Mouse (Mus musculus) cerebellum, postnatal 14 days (tissue): ENCODE data around the gene E030030I06Rik.
"Not testable (repeated sequence)": the region's sequence is repeated elsewhere in the genome, so short reads cannot be mapped to it uniquely, and the experiment has no call there.

Experiments used
- DNase-seq, 2 experiments: peaks; one replicate each; pipeline ENCODE4 v3.0.0; 2021; ENCODE audit warnings: mixed read lengths in 2 of 2

Gene E030030I06Rik

DNA sequence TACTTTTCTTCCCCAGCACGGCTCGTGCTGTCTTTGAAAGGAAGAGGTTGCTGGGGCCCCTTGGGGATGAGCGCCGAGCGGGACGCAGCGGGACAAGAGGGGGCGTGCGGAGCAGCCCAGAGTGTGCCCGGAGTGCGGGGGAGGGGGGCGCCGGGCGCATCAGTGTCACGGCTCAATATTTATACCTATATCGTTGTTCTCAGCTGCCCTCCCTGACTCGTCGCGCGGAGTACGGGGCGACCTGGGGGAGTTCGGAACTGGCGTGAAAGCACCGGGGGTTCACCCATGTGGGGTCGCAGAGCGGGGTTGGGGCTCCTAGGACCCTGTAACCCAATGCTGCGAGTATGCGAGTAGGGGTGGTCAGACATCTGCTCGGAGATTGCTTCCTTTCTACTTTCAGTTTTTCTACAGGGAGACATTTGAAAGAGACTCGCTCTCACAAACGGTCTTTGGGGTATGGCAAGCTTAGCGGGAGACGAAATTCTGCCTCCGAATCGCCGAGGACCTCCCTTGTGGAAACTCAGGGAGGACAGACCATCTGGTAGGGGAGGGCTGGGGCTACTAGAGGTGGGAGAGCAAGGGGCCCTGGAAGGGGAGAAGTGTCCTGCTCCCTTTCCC, at the start of gene E030030I06Rik:
Gene E030030I06Rik, minus strand, starts transcription at position 198 of the 618 bp plus-strand sequence.
- peak; percentile 22 to 38 for DNase-seq

GRCm38 (mm10) chr10:22191035-22191434, 42.0 kb upstream of the E030030I06Rik start:
- not testable (repeated sequence) for DNase-seq

DNA sequence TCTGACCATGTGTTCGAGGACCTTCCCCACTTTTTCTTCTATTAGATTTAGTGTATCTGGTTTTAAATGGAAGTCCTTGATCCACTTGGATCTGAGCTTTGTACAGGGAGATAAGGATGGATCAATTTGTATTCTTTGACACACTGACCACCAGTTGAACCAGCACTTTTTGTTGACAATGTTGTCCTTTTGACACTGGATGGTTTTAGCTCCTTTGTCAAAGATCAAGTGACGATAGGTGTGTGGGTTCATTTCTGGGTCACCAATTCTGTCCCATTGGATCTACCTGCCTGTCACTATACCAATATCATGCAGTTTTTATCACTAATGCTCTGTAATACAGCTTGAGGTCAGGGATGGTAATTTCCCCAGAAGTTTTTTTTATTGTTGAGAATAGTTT, 27.4 kb upstream of the E030030I06Rik start:
- DNase-seq: not testable (repeated sequence)

- not testable (repeated sequence) for DNase-seq
Observed at GRCm38 (mm10) chr10:22174190-22174487, 25.1 kb upstream of the E030030I06Rik start.

GRCm38 (mm10) chr10:22173335-22174189, 24.5 kb upstream of the E030030I06Rik start:
- not testable (repeated sequence) for DNase-seq

DNA sequence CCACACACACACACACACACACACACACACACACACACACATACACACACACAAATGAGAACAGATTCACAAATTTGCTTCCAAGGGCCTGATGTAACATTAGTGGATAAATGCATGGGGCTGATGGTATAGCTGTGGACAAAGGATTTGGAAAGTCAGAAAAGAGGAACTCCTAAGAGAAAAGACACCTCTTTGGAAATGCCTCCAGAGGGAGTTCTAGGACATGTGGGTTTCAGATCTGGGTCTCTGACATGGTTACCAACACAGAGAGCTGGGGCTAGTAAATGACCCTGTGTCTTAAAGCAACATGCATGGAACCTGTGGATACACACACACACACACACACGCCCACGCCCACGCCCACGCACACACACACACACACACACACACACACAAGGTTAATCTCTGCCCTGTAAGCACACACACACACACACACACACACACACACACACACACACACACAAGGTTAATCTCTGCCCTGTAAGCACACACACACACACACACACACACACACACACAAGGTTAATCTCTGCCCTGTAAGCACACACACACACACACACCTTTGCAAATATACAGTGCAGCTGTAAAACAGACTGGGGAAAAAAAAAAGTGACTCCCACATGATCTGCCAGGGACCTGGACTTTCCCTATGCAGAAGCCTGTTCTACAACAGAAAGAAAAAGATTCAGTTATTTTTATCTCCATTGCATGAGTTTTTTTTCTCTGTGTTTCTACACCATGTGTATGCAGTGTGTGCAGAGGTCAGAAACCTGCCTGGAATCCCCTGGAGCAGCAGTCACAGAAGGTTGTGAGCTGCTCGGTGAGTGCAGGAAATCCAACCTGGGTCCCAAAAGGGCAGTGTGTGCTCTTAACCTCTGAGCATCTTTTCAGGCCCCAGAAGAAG, 23.6 kb upstream of the E030030I06Rik start:
- not testable (repeated sequence) for DNase-seq

GRCm38 (mm10) chr10:22169116-22169515, 20.0 kb upstream of the E030030I06Rik start:
- not testable (repeated sequence) for DNase-seq

GRCm38 (mm10) chr10:22167061-22167460, 18.0 kb upstream of the E030030I06Rik start:
- DNase-seq: not testable (repeated sequence)

- DNase-seq: not testable (repeated sequence)
Observed at GRCm38 (mm10) chr10:22166025-22166424, 17.0 kb upstream of the E030030I06Rik start.

DNA sequence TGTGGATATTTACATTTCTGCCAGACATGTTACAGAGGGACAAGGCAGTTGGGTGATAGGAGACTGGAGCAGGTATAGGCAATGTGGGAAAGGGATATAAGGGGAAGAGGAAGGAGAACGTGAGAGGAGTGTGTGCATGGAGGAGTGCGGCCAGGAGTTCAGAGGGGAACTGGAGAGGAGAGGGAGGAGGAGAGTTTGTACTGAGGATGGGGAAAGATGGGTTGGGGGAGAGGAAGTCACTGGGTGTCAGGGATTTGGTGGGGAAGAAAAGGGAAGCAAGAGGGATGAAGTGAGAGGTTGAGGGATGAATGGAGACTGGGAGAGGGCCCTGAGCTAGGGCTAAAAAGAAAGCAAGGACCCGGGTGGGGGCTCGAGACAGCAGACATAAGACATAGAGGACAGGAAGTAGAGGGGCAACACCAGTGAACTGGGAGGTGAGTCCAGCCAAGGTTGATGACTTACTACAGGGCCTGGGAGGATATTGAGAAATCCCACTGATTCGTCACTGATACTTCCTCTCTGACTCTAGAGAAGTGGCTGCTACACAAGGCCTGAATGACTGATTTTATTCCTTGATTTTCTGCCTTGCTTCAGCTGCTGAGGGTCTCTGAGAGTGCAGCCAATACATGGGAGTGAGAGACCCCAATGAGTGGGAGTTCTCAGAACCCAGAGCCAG, 16.4 kb upstream of the E030030I06Rik start:
- DNase-seq: not testable (repeated sequence)

- DNase-seq: peak; percentile 82 to 87
Observed at GRCm38 (mm10) chr10:22163705-22164583, 14.9 kb upstream of the E030030I06Rik start.

DNA sequence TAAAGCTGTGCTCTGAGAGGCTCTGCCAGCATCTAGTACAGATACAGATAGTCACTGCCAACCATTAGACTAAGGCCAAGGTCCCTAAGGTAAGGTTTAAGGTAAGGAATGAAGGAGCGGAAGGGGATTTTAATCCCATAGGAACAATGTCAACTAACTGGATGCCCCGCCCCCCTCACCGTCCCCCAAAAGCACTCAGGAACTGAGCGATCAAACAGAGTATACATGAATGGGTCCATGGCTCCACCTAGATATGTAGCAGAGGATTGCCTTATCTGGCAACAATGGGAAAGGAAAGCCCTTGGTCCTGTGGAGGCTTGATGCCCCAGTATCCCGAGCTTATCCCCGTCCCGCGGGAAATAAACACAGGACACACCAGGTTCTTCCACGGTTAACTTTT, 14.2 kb upstream of the E030030I06Rik start:
- DNase-seq: not testable (repeated sequence)

DNA sequence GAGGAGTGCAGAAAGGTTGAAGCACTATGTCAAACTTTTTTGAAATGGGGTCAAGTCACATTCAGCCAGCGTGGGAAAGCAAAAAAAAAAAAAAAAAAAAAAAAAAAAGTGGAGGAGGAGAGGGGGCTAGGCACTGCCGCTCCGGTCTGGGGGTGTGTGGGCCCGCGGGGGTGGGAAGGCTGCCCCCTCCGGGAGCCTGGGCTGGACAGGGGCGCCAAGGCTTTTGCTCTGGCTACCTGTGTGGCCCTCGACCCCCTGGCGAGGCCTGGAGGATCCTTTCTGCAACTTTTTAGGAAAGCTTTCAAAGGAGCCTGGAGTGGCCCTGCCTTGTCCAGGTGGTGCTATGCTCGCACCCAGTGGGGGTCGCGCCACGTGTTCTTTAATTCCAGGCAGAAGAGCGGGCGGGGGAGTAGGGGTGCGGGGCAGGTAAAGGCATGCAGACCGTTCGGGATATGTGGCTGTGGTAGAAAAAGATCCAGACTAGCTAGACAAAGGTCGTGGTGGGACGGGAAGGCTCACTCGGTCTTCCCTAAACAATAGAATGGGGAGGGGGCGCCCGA, 10.6 kb upstream of the E030030I06Rik start:
- DNase-seq: no peak

DNA sequence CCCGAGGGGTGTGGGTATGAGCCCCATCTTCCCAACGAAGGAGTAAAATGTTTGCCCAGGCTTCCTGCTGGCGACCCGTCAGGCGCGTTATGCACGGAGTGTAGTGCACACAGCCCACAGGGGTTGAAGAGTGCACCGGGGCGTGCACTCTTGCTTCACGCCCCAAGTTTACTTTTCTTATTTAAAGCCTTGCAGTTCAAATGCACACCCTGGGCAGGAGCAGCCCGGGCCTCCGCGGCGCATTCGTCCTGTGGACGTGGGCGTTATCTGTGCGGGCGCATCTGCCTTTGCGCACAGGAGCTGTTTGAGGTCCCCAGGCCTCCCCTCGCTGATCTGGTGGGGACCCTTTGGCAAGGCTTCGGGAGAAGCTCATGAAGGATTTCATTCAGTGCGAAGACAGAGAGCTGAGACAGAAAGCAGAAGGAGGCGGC, 10.1 kb upstream of the E030030I06Rik start:
- no peak for DNase-seq

DNA sequence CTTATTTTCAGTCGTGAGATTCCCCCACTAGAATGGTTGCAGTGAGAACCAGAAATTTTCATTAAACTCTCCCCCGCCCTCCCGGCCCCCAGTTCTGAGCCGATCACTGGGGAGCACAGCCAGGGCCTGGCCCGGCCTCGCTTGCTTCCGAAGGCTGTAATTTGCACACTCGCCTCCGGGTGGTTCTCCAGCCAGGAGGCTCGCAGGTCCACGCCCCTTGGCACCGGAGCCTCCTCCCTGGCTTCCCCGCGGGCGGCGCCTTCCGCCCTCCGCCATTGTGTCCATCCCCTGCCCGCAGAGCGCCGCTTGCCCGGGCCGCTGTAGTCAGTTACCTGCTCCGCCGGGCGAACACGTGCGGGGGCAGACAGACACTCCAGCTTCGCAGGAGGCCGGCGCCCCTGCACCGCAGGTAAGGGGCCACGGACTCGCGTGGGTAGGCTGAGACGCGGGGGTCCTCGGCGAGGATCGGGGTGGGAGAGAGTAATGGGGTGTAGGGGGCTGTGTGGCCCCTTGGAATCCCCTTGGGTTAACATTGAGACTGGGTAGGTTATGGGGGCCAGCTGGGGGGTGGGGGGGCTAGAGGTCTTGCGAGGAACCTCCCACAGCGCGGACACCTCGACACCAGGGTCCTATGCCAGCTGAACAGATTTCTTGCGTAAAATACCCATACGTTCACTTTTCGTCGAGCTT, 9.4 kb upstream of the E030030I06Rik start, which contains the start of the genes Raet1e and H60b:
Gene Raet1e, plus strand, starts transcription at position 260 of the 690 bp plus-strand sequence.
Gene H60b, plus strand, starts transcription at position 277 of the 690 bp plus-strand sequence.
- DNase-seq: peak; percentile 37 to 39

DNA sequence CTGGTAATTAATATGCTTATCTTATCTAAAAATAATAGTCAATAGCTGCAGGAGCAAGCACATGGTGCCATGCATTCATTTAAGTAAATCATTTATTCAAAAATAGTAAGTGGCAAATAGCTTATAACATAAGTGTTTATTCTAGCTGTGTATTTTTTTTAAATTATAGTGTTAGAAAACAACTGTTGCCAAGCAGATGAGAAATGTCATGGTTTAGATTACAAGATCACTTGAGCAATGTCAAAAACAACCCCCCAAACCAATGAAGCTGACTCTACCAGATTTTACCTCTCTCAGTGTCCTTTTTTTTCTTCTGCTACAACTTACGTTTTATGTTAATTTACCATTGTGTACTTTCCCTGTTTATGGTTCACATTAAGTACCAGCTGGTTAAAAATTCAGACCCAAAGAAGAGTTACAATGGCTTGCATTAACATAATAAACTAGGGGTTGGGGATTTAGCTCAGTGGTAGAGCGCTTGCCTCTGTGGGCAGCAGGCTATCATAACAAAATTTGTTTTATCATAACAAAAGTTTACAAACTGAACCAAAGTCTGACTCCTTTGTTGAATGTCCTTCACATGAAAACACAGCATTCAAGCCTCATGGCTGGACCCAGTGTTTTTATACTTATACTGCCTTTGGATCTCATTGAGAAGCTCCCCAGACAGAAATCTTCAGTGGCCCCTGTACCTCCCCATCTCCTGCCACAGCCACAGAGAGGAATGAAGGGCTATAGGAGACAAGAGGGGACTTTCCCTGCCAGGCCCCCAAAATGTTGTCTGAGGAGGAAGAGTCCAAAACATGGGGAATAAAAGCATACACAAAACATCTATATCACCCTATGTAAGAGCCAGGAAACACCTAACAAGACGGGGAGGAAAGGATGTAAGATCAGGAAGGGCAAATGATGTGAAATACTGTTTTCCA, 6.1 kb upstream of the E030030I06Rik start:
- DNase-seq: no peak

DNA sequence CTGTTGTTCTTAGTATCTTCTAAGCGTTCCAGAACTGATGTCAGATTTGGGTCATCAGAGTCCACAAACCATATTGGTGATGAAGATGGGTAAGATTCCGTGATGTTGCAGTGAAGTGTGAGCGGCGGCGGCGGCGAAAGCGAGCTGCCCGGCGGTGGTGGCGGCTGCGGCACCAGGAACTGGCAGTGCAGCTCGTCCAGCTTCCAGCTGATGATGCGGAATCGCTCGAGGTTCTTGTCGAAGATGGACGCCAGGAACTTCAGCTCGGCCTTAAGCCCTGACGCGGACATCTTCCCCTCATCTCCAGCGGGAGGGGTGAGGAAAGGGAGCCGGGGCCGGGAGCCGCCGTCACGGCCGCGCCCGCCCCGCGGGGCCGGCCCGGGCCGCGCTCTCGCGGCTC, 5.1 kb upstream of the E030030I06Rik start:
- DNase-seq: peak; percentile 19 to 42

DNA sequence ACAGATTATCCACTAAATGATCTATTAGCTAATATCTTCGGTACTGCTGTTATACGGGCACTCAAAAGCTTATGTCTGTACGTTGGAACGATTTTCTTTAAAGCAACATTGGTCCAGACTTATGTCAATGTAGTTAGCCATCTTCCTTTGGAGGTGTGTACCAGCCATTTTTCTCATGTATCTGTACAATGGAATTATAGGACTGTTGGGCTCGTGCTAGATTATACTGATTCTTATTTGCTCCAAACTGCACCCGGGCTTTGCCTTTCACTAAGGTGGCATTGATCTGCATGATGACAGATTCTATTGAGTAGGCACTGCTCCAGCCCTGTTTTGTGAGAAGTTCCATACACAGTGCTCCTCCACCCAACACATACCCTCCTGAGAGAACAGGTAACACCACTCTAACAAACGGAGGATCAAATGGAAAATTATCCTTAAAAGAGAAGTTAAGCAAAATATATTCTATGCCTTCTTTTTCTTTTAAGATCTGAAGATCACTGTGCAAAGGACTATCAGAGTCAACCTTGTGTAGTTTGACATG, 4.1 kb upstream of the E030030I06Rik start:
- DNase-seq: peak in 1 of 2 experiments; percentile 30
